Mouse (Mus musculus) gastrocnemius, postnatal 14 days (tissue): ENCODE data around the gene Gimd1. TPM values are rescaled to one million over a fixed set of nuclear protein-coding genes. Genes with fewer than 3 reads are reported as not detected.

ENCODE experiments used
- total RNA-seq, 2 experiments: library from RNA; stranded (reverse); gene quantifications; 2 replicates each; pipeline ENCODE4 v1.2.3; 2021

Gimd1 gene
- total RNA-seq, 2 experiments from 2014 or later = not detected

Other genes with a start within 250 kb of the Gimd1 start
- gene Tbck, start 54.3 kb downstream of the Gimd1 start, total RNA-seq = 10 to 100 TPM in 1 of 2 experiments, 1 to 10 TPM in 1; 9.3 to 10.2 TPM
- gene Aimp1, start 54.5 kb downstream of the Gimd1 start, total RNA-seq = 10 to 100 TPM; 62.8 to 66.4 TPM